Mouse (Mus musculus) embryonic fibroblast, embryonic 13.5 days (primary cell): Measurements from ENCODE around the gene Haus4. TPM values are rescaled to one million over a fixed set of nuclear protein-coding genes. Genes with fewer than 3 reads are reported as not detected.

Source experiments
- H3K27ac ChIP-seq: 2 replicates; pipeline ENCODE4 v1.5.1; 2012; ENCODE audit warnings: low read length, control low read depth, inconsistent platforms; ENCODE audit not compliant: insufficient read depth
- H3K4me1 ChIP-seq: 2 replicates; pipeline ENCODE4 v1.6.1; 2011; ENCODE audit warnings: low read length; ENCODE audit not compliant: control insufficient read depth, insufficient read depth
- H3K4me3 ChIP-seq: 2 replicates; pipeline ENCODE4 v1.5.1; 2011; ENCODE audit warnings: mild to moderate bottlenecking, control low read depth, low read length; ENCODE audit not compliant: insufficient read depth
- CTCF ChIP-seq: IDR thresholded peaks from 2 replicates; pipeline ENCODE4 v1.5.1; 2011; ENCODE audit warnings: mild to moderate bottlenecking, control low read depth, low read length, moderate library complexity, borderline replicate concordance; ENCODE audit not compliant: insufficient read depth
- POLR2A ChIP-seq: IDR thresholded peaks from 2 replicates; pipeline ENCODE4 v1.6.1; 2011; ENCODE audit warnings: low read depth, mild to moderate bottlenecking, control low read depth, low read length, moderate library complexity
- polyA plus RNA-seq: library from polyadenylated mRNA; stranded (reverse); fragments of >200 nt; gene quantifications from 2 replicates; pipeline ENCODE4 v1.2.4, GENCODE M21; 2011; ENCODE audit warnings: low read depth; ENCODE audit not compliant: missing spikeins, insufficient read length

The Haus4 gene
- polyA plus RNA-seq, 1 experiment = 33.1 TPM

DNA sequence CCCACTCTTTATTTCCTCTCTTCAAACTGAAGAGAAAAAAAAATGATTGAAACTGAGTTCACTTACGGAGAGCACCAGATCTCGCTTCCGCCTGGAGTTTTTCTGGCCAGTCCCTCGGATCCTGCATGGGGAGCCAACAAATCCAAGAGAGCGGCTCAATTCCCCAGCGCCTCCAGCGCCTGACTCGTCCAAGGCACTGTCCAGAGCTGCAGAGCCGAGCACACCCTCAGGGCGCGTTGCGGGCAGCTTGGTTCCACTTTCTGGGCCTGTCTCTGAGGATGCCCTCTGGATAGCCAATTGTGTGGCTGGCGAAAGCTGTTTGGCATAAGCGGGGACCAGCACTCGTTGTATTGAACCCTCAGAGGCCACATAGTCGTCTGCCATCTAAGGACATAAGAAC is 36.6 kb upstream of the Haus4 start:
- H3K4me3 ChIP-seq = no peak overlapping the region
- TF ChIP-seq CTCF (no peak), POLR2A (no peak)
- H3K27ac ChIP-seq = no peak overlapping the region
- peaks cover 2% of the 10 kb centered on the region; the same call in 1 of the 2 replicates for H3K4me1 ChIP-seq

DNA sequence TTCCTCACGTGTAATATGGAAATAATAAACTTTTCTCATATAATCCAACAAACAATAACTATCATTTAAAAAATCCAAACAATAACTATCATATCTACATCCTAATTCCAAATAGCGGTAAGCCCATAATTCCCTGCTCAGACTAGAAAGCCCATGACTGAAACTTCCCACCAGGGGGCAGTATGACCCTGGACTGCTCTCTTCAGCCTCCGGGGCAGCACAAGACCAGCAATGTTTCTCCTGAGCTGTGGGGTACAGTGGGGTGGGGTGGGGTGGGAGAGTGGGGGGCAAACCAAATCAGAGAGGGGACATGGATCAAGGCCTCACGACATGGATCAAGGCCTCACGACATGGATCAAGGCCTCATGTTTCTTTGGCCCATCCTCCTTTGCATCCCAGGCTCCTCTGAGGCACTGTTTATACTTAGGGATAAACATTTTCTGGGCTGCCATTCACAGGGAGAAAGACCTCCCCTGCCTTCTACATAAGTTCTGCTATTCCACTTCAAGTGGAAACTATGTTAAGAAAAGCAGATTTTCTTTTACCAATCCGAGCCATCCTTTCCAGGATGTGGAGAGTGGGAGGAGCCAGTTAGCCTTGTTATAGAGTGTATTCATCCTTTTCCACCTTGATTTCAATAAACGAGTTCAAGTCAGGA is 29.4 kb upstream of the Haus4 start:
- H3K4me3 ChIP-seq = no peak overlapping the region
- H3K27ac ChIP-seq = no peak overlapping the region
- no peaks in the 10 kb centered on the region for H3K4me1 ChIP-seq
- TF ChIP-seq POLR2A (no peak), CTCF (peak; percentile 47; the same call in 1 of the 2 replicates)

DNA sequence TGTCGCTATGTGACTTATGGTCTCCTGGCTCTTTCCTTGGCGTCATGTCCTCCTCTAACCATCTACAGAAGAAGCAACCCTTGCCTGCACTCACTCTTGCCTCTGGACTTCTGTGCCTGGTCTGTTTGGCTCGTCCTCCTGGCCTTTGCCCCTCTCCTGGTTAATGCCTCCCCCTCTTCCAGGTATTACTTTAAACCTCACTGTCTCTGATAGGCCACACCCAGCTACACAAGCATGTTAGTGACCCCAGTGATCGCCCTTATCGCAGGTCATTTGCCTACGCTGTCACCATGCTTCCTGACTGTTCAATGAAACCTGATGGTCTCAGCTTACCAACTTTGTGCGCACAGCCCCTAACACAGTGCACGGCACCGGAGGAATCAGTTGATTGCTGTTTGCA is 28.1 kb upstream of the Haus4 start:
- Histone ChIP-seq H3K4me3 (no peak overlapping the region), H3K4me1 (no peaks in the 10 kb centered on the region), H3K27ac (no peak overlapping the region)
- TF ChIP-seq POLR2A (no peak), CTCF (no peak)

DNA sequence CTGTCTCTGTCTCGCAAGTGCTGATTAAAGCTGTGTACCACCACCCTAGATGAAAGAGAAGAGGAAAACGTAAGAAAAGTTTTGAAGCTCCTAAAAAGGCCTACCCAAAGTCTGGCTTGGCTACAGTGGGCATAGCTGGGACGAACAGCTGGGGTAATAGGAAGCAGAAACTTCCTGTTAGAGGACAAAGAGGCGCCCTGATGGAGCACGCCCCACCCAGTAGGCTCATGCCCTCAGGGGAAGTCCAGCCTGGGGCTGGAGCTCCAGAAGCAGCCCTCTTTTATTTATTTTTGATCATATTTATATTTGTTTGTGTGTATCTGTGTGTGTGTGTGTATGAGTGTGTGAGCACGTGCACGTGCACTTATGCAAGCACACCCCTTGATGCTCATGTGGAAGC is 25.2 kb upstream of the Haus4 start:
- Histone ChIP-seq H3K4me1 (no peaks in the 10 kb centered on the region), H3K4me3 (no peak overlapping the region), H3K27ac (no peak overlapping the region)
- no peak for TF ChIP-seq POLR2A
- TF ChIP-seq CTCF = no peak

DNA sequence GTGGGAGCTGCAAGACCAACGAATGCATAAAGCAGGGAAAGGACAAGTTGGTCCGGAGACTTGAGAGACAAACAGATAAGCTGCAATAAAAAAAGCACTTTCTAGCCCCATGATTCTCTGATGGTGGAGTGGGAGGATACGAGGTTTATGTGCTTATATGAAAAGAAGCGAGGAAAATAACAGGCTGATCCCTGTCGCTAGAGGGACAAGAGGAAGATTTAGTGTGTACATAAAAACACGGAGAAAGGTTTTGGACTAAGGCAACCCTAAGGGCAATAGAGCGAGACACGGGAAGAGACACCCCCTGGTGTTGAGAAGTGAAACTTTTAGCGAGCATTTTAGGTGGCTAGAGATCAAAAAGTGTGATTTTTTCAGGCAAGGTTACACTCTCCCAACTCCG is 23.6 kb upstream of the Haus4 start:
- H3K4me1 ChIP-seq = no peaks in the 10 kb centered on the region
- H3K4me3 ChIP-seq = peak overlapping the region; percentile 87
- peak overlapping the region; percentile 89 for H3K27ac ChIP-seq
- peak; percentile 4; the same call in 1 of the 2 replicates for TF ChIP-seq POLR2A
- no peak for TF ChIP-seq CTCF

DNA sequence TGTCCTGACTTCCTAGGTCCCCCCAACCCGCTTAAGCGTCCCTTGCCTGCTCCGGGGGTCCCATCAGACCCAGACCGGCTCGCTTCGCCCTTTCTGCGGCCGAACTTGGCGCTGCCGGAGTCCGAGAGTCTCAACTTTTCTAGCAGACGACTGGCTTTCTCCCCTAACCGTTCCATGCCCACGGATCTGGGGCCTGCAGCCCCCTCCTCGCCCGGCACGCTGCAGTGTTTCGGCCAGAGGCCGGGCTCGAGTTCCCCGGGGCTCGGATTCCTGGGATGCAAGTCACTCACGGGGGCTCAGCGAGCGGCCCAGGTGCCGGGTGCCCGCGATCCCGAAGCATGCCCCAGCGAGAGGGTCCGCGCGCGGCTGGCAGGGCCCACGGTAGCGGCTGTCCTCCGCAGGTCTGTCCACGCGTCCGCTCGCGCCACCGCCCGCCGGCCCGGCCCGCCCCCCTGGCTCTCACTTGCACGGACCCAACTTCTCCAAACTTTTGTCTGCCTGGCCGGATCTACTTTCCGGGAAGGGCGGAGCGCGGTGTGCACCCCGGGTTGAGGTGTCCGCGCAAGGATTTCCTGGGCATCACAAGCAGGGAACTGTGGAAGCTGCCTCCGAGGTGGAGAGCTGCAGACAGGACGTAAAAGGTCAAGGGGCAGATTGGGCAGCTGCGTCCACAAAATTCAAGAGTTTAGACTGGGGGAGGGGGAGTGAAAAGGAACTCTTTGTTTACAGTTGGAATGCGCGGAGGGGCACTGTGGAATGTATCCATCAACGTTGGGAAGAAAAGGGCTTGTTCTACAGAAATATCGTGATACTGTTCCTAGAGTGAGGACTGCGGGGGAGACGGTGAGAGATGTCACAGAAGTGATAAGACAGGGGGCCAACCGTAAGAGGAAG is 22.9 kb upstream of the Haus4 start, which contains the start of gene Ajuba:
TSS of gene Ajuba (minus strand) at position 470 of the 894 bp plus-strand sequence.
- Histone ChIP-seq H3K4me3 (peak within 1 kb of the TSS; percentile 87), H3K4me1 (0 out of 2 replicates have a peak, but pooled peaks cover 3% of the 10 kb centered on the region), H3K27ac (peak within 1 kb of the TSS; percentile 89)
- peak; percentile 88 for TF ChIP-seq POLR2A
- TF ChIP-seq CTCF = no peak

DNA sequence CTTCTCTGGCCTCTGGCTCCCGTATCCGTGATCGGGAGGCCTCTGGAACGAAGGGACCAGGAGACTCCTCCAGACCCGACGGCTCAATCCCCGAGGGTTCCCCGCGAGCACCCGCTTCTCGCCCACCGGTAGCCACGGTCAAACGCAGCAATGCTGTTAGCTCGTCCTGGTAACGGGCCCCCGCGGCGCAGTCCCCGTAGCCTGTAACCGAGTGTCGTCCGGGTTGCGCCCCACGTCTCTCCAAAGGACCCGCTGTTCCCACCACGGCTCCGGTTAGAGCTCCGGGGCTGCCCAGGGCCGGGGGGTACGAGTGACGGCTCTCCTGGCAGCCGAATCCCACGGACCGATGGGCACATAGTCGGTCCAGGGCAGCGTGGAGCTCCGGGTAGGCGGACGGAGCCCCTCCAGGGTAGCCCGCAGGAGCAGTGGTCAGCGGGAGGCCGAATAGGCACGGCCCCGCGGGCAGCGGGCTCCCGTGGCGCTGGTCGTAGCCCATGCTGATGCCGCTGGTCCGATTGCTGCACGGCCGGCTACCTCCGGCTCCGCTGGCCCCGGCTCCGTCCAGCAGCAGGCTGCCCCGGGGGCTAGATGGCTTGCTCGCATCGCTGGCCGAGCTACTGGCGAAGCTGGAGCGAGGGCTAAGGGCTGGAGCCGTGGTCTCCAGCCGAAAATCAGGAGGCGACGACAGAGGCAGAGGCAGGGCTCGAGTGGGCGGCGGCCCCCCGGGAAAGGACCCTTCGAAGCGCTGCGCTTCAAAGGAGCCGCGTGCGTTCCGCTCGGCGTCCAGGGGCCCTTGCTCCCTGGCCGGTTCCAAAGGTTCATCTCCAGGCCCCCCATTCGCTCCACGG is 22.0 kb upstream of the Haus4 start:
- H3K4me3 ChIP-seq = peak overlapping the region; percentile 87
- 0 out of 2 replicates have a peak, but pooled peaks have one; percentile 4 for TF ChIP-seq POLR2A
- TF ChIP-seq CTCF = no peak
- H3K27ac ChIP-seq = peak overlapping the region; percentile 85
- H3K4me1 ChIP-seq = peaks cover 6% of the 10 kb centered on the region; the same call in 1 of the 2 replicates

DNA sequence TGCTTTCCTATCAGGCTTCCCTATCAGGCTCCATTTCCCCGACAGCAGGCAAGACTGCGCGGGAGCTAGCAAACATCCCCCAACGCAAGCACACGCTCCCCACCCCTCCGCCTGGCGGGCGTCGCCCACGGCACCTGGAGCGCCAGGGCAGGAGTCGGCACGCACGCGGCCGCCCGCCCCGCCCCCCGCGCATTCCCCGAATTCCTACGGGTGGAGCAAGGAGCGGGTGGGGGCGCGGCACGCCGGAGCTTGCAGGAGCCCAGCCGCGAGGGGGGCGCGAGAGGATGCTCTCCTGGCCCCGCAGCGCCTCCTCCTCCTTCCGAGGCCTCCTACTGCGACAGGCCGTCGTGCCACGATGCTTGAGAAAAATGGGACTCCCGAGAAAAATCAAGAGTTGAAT is 21.2 kb upstream of the Haus4 start:
- peaks cover 6% of the 10 kb centered on the region; the same call in 1 of the 2 replicates for H3K4me1 ChIP-seq

DNA sequence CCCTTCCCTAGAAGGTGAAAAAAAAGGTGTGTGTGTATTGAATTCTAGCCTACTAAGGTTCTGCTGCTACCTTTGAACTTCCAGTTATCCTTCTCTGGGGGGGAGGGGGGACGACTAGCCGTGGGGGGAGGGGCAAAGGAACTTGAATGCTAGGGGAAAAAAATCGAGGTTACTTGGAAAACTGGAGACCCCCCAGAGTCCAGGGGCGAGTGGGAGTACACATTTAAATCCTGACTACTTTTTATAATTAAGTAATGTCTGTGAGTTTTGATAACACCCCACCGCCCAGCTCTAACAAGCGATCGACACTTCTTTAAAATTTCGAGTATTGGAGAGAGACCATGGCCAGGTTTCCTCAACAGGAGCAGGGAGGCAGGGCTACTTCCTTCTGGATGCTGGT is 20.6 kb upstream of the Haus4 start:
- peaks cover 6% of the 10 kb centered on the region; the same call in 1 of the 2 replicates for H3K4me1 ChIP-seq
- TF ChIP-seq CTCF (no peak), POLR2A (peak; percentile 12; the same call in 1 of the 2 replicates)
- peak overlapping the region; percentile 87 for H3K4me3 ChIP-seq
- H3K27ac ChIP-seq = peak overlapping the region; percentile 82

More for the DNA sequence above, 21.2 kb upstream of the Haus4 start:
- H3K4me3 ChIP-seq = peak overlapping the region; percentile 87
- TF ChIP-seq CTCF = no peak
- peak; percentile 62 for TF ChIP-seq POLR2A
- H3K27ac ChIP-seq = peak overlapping the region; percentile 85
